Mouse (Mus musculus): Measurements from ENCODE around the gene Zfp748. TPM values are rescaled to one million over a fixed set of nuclear protein-coding genes. Genes with fewer than 3 reads are reported as not detected.

The Zfp748 gene
- 0.68 TPM for polyA plus RNA-seq (2012; fragmentation: generic; extraction: Trizol)

GRCm38 (mm10) chr13:67553730-67554129, at the start of gene Zfp748:
TSS of gene Zfp748 (minus strand) at chr13:67553830.
- Histone ChIP-seq H3K27me3 (ENCODE audit: control insufficient read depth, insufficient read depth, insufficient read length) (no peaks in the 10 kb centered on the region), H3ac (ENCODE audit: control insufficient read depth, insufficient read length) (peak within 1 kb of the TSS; percentile 90), H3K4me2 (ENCODE audit: low read depth) (peak within 1 kb of the TSS; percentile 83), H3K4me3 (peak within 1 kb of the TSS; percentile 68), H3K36me3 (ENCODE audit: control insufficient read depth, insufficient read depth) (no peaks in the 10 kb centered on the region), H3K79me2 (ENCODE audit: control insufficient read depth, insufficient read depth) (peaks cover 37% of the 10 kb centered on the region)
- no peak for TF ChIP-seq TCF12 (IDR thresholded peaks at IDR 0.05; ENCODE audit: insufficient read depth, poor library complexity, severe bottlenecking)
- TF ChIP-seq USF1 (IDR thresholded peaks at IDR 0.05; ENCODE audit: low read depth): no peak
- TF ChIP-seq E2F4 (IDR thresholded peaks at IDR 0.05; ENCODE audit: insufficient read depth): no peak
- no peak for TF ChIP-seq POLR2AphosphoS2 (IDR thresholded peaks at IDR 0.05; ENCODE audit: insufficient read length, low read depth)
- TF ChIP-seq TCF3 (IDR thresholded peaks at IDR 0.05; ENCODE audit: insufficient read length, low read depth): no peak
- TF ChIP-seq CEBPB (IDR thresholded peaks at IDR 0.05; ENCODE audit: insufficient read depth, poor library complexity, severe bottlenecking): no peak
- no peak for TF ChIP-seq MYOD1 (IDR thresholded peaks at IDR 0.05; ENCODE audit: control insufficient read depth in 1 of 3, insufficient read length in 2 of 3, low read depth in 2 of 3)

- TF ChIP-seq USF1 (IDR thresholded peaks at IDR 0.05; ENCODE audit: low read depth) (no peak), TCF3 (IDR thresholded peaks at IDR 0.05; ENCODE audit: insufficient read length, low read depth) (no peak), MAX (IDR thresholded peaks at IDR 0.05; ENCODE audit: low read depth) (no peak), CEBPB (IDR thresholded peaks at IDR 0.05; ENCODE audit: insufficient read depth, poor library complexity, severe bottlenecking) (no peak), POLR2A (IDR thresholded peaks at IDR 0.05; ENCODE audit: insufficient read length, low read depth) (no peak), TCF12 (IDR thresholded peaks at IDR 0.05; ENCODE audit: insufficient read depth, poor library complexity, severe bottlenecking) (no peak), MYOD1 (IDR thresholded peaks at IDR 0.05; ENCODE audit: control insufficient read depth in 1 of 3, insufficient read length in 2 of 3, low read depth in 2 of 3) (no peak), MYOG (IDR thresholded peaks at IDR 0.05; ENCODE audit: control insufficient read depth in 1 of 3, insufficient read depth in 1 of 3, insufficient read length in 2 of 3, low read depth in 2 of 3) (no peak), E2F4 (IDR thresholded peaks at IDR 0.05; ENCODE audit: insufficient read depth) (no peak), SRF (IDR thresholded peaks at IDR 0.05; ENCODE audit: control insufficient read depth, insufficient read length, low read depth) (no peak), REST (IDR thresholded peaks at IDR 0.05; ENCODE audit: insufficient read depth, insufficient read length) (no peak), POLR2AphosphoS2 (IDR thresholded peaks at IDR 0.05; ENCODE audit: insufficient read length, low read depth) (no peak)
- no peaks in the 10 kb centered on the region for H3K36me3 ChIP-seq (ENCODE audit: control insufficient read depth, insufficient read depth)
- H3K4me2 ChIP-seq (ENCODE audit: low read depth): no peak overlapping the region
- H3K79me2 ChIP-seq (ENCODE audit: control insufficient read depth, insufficient read depth): no peaks in the 10 kb centered on the region
- no peak overlapping the region for H3K4me3 ChIP-seq
- no peak overlapping the region for H3ac ChIP-seq (ENCODE audit: control insufficient read depth, insufficient read length)
- H3K27me3 ChIP-seq (ENCODE audit: control insufficient read depth, insufficient read depth, insufficient read length): no peaks in the 10 kb centered on the region
Observed at GRCm38 (mm10) chr13:67572591-67573189, 19.1 kb upstream of the Zfp748 start.

GRCm38 (mm10) chr13:67552505-67553346, 904 bp downstream of the Zfp748 start:
- Histone ChIP-seq H3ac (ENCODE audit: control insufficient read depth, insufficient read length) (peak overlapping the region; percentile 90), H3K4me3 (peak overlapping the region; percentile 68), H3K4me2 (ENCODE audit: low read depth) (peak overlapping the region; percentile 83), H3K79me2 (ENCODE audit: control insufficient read depth, insufficient read depth) (peaks cover 43% of the 10 kb centered on the region), H3K36me3 (ENCODE audit: control insufficient read depth, insufficient read depth) (no peaks in the 10 kb centered on the region), H3K27me3 (ENCODE audit: control insufficient read depth, insufficient read depth, insufficient read length) (no peaks in the 10 kb centered on the region)
- TF ChIP-seq REST (IDR thresholded peaks at IDR 0.05; ENCODE audit: insufficient read depth, insufficient read length) (no peak), MYOG (IDR thresholded peaks at IDR 0.05; ENCODE audit: control insufficient read depth in 1 of 3, insufficient read depth in 1 of 3, insufficient read length in 2 of 3, low read depth in 2 of 3) (no peak), USF1 (IDR thresholded peaks at IDR 0.05; ENCODE audit: low read depth) (no peak), SRF (IDR thresholded peaks at IDR 0.05; ENCODE audit: control insufficient read depth, insufficient read length, low read depth) (no peak), POLR2A (IDR thresholded peaks at IDR 0.05; ENCODE audit: insufficient read length, low read depth) (peak; percentile 60), TCF3 (IDR thresholded peaks at IDR 0.05; ENCODE audit: insufficient read length, low read depth) (no peak), TCF12 (IDR thresholded peaks at IDR 0.05; ENCODE audit: insufficient read depth, poor library complexity, severe bottlenecking) (no peak), POLR2AphosphoS2 (IDR thresholded peaks at IDR 0.05; ENCODE audit: insufficient read length, low read depth) (peak; percentile 59), MAX (IDR thresholded peaks at IDR 0.05; ENCODE audit: low read depth) (no peak)

- no peak overlapping the region for H3K4me3 ChIP-seq
- H3K79me2 ChIP-seq (ENCODE audit: control insufficient read depth, insufficient read depth): peaks cover 26% of the 10 kb centered on the region
- no peak overlapping the region for H3ac ChIP-seq (ENCODE audit: control insufficient read depth, insufficient read length)
- TF ChIP-seq USF1 (IDR thresholded peaks at IDR 0.05; ENCODE audit: low read depth) (no peak), CEBPB (IDR thresholded peaks at IDR 0.05; ENCODE audit: insufficient read depth, poor library complexity, severe bottlenecking) (no peak), REST (IDR thresholded peaks at IDR 0.05; ENCODE audit: insufficient read depth, insufficient read length) (no peak), MYOG (IDR thresholded peaks at IDR 0.05; ENCODE audit: control insufficient read depth in 1 of 3, insufficient read depth in 1 of 3, insufficient read length in 2 of 3, low read depth in 2 of 3) (no peak), MYOD1 (IDR thresholded peaks at IDR 0.05; ENCODE audit: control insufficient read depth in 1 of 3, insufficient read length in 2 of 3, low read depth in 2 of 3) (no peak), MAX (IDR thresholded peaks at IDR 0.05; ENCODE audit: low read depth) (no peak), E2F4 (IDR thresholded peaks at IDR 0.05; ENCODE audit: insufficient read depth) (no peak)
- H3K27me3 ChIP-seq (ENCODE audit: control insufficient read depth, insufficient read depth, insufficient read length): no peaks in the 10 kb centered on the region
- H3K4me2 ChIP-seq (ENCODE audit: low read depth): no peak overlapping the region
- H3K36me3 ChIP-seq (ENCODE audit: control insufficient read depth, insufficient read depth): peaks cover 28% of the 10 kb centered on the region
Observed at GRCm38 (mm10) chr13:67545941-67546340, 7.7 kb downstream of the Zfp748 start.

All from myocyte (in vitro differentiated cells).